Mouse (Mus musculus): ENCODE data around the gene Sostdc1. TPM values are rescaled to one million over a fixed set of nuclear protein-coding genes. Genes with fewer than 3 reads are reported as not detected.

The Sostdc1 gene
- total and polyA plus RNA-seq, 3 experiments = 0.17 to 0.69 (median 0.52) TPM

Other genes starting within 250 kb of the Sostdc1 start
- 10 to 100 TPM; 29.5 to 31.2 TPM for gene Ankmy2, start 157.0 kb upstream of the Sostdc1 start, total RNA-seq (2021)
- 3.0 and 4.0 TPM in 2 replicates for gene Ankmy2, start 157.0 kb upstream of the Sostdc1 start, polyA plus RNA-seq (2012; rRNA removed)
- gene Bzw2, start 156.1 kb upstream of the Sostdc1 start, total RNA-seq (2021) = 10 to 100 TPM; 21.8 to 22.4 TPM
- gene Bzw2, start 156.1 kb upstream of the Sostdc1 start, polyA plus RNA-seq (2012; rRNA removed) = 1.6 and 2.1 TPM in 2 replicates
- not detected for gene Lrrc72, start 60.7 kb upstream of the Sostdc1 start, total RNA-seq (2021)
- not detected in 2 replicates for gene Lrrc72, start 60.7 kb upstream of the Sostdc1 start, polyA plus RNA-seq (2012; rRNA removed)
- 1 to 10 TPM; 5.5 to 8.7 TPM for gene Ispd, start 67.3 kb downstream of the Sostdc1 start, total RNA-seq (2021)
- gene Ispd, start 67.3 kb downstream of the Sostdc1 start, polyA plus RNA-seq (2012; rRNA removed) = 1.4 and 1.7 TPM in 2 replicates
- gene D630036H23Rik, start 68.0 kb downstream of the Sostdc1 start, total RNA-seq (2021) = 1 to 10 TPM; 1.2 to 1.5 TPM
- gene D630036H23Rik, start 68.0 kb downstream of the Sostdc1 start, polyA plus RNA-seq (2012; rRNA removed) = 1.8 and 2.2 TPM in 2 replicates

All from adrenal gland, adult 2 months (tissue).